ENCODE assay signal across 22 mouse cellular contexts in genomic region chr7:96274486-96274885, GRCm38 (mm10).
DNase-seq lines count a peak whose midpoint lies in the region; ATAC-seq and TF ChIP-seq lines count a peak whose summit lies in the region.
"Had no signal": no experiment of that assay in that cellular context is flagged by ENCODE, and none has a peak within 500 bp of the region (broad histone marks: within the 10 kb centered on the region; RNA-seq: fewer than 3 reads in every experiment).

No protein-coding gene starts in this region.

- TF ChIP-seq CTCF in layer of hippocampus, adult 2 months (conservative IDR thresholded peaks at IDR 0.05), result 0 out of 2 replicates have a peak, but pooled peaks have one; percentile 7
- 0 out of 2 replicates have a peak, but pooled peaks have one; percentile 6 for TF ChIP-seq CTCF in stomach, postnatal 0 days (IDR thresholded peaks at IDR 0.05; ENCODE audit: low read depth)

- no peaks in the 10 kb centered on the region for H3K27me3 ChIP-seq in stomach, postnatal 0 days (ENCODE audit: control insufficient read depth, insufficient read depth, low read length)
- H3K27me3 ChIP-seq in kidney, embryonic 16.5 days (ENCODE audit: insufficient read depth, low read length), result no peaks in the 10 kb centered on the region
- H3K27me3 ChIP-seq: embryonic facial prominence, embryonic 12.5 days; forebrain, embryonic 13.5 days; forebrain, embryonic 15.5 days; Patski had no signal

- H3K9me3 ChIP-seq in stomach, postnatal 0 days (ENCODE audit: control insufficient read depth, low read length), result no peaks in the 10 kb centered on the region
- H3K9me3 ChIP-seq in kidney, embryonic 16.5 days (ENCODE audit: low read length), result peaks cover 6% of the 10 kb centered on the region; the same call in 1 of the 2 replicates
- H3K9me3 ChIP-seq: embryonic facial prominence, embryonic 12.5 days; forebrain, embryonic 15.5 days had no signal

- no peaks in the 10 kb centered on the region for H3K36me3 ChIP-seq in stomach, postnatal 0 days (ENCODE audit: control insufficient read depth, insufficient read depth, low read length)
- no peaks in the 10 kb centered on the region for H3K36me3 ChIP-seq in kidney, embryonic 16.5 days (ENCODE audit: insufficient read depth, low read length)
- H3K36me3 ChIP-seq: embryonic facial prominence, embryonic 12.5 days; forebrain, embryonic 15.5 days; G1E had no signal

- no peak for TF ChIP-seq EP300 in stomach, postnatal 0 days (optimal IDR thresholded peaks at IDR 0.05)

- H3K4me2 ChIP-seq in stomach, postnatal 0 days (replicated peaks; ENCODE audit: low read depth), result no peak overlapping the region
- no peak overlapping the region for H3K4me2 ChIP-seq in kidney, embryonic 16.5 days (replicated peaks; ENCODE audit: low read depth, low read length)
- H3K4me2 ChIP-seq: embryonic facial prominence, embryonic 12.5 days; forebrain, embryonic 13.5 days; forebrain, embryonic 15.5 days had no signal

- ATAC-seq in stomach, postnatal 0 days (ENCODE audit: low FRiP score, low TSS enrichment), result no peak
- no peak for ATAC-seq in kidney, embryonic 16.5 days (ENCODE audit: low FRiP score, low TSS enrichment)
- ATAC-seq: activated CD4-positive, CD25-positive, alpha-beta regulatory T cell, adult 4 months; forebrain, embryonic 13.5 days; forebrain, embryonic 15.5 days; forebrain, postnatal 0 days; Patski had no signal

- no peaks in the 10 kb centered on the region for H3K4me1 ChIP-seq in stomach, postnatal 0 days (replicated peaks; ENCODE audit: control insufficient read depth, insufficient read depth)
- 0 out of 2 replicates have a peak, but pooled peaks cover 3% of the 10 kb centered on the region for H3K4me1 ChIP-seq in kidney, embryonic 16.5 days (ENCODE audit: insufficient read depth, low read length)

- DNase-seq in layer of hippocampus, adult 2 months (ENCODE audit: low spot score in 2 of 2), result no peak
- no peak for DNase-seq in layer of hippocampus, postnatal 10 days (ENCODE audit: low spot score in 2 of 2)
- peak; percentile 58 for DNase-seq in R1 (ENCODE audit: low read depth, low spot score)
- no peak for DNase-seq in stomach, postnatal 0 days (ENCODE audit: low spot score)
- no peak for DNase-seq in frontal cortex, postnatal 14 days (ENCODE audit: low spot score in 2 of 2)
- DNase-seq: adrenal gland, adult 8-10 months; adrenal gland, postnatal 14 days; adrenal gland, postnatal 36 days; cerebellum, adult 11-12 months; cerebellum, adult 2 months; cerebellum, adult 9-10 months; cerebellum, postnatal 10 days; cerebellum, postnatal 25 days; forebrain, postnatal 0 days had no signal

- no peak overlapping the region for H3K9ac ChIP-seq in stomach, postnatal 0 days (ENCODE audit: low read length)
- H3K9ac ChIP-seq in kidney, embryonic 16.5 days (replicated peaks; ENCODE audit: low read length), result no peak overlapping the region
- H3K9ac ChIP-seq: embryonic facial prominence, embryonic 12.5 days; forebrain, embryonic 13.5 days; forebrain, embryonic 15.5 days; forebrain, postnatal 0 days had no signal

- H3K4me3 ChIP-seq in layer of hippocampus, adult 2 months, result no peak overlapping the region
- H3K4me3 ChIP-seq in stomach, postnatal 0 days (ENCODE audit: low read depth, low read length), result no peak overlapping the region
- H3K4me3 ChIP-seq in kidney, embryonic 16.5 days (ENCODE audit: low read length), result no peak overlapping the region
- H3K4me3 ChIP-seq: embryonic facial prominence, embryonic 10.5 days; embryonic facial prominence, embryonic 12.5 days; forebrain, embryonic 13.5 days; forebrain, embryonic 15.5 days had no signal

- WGBS in stomach, postnatal 0 days, result 88% methylated on average over 2 of the region's 2 CpGs
- 94% methylated on average over 2 of the region's 2 CpGs for WGBS in kidney, embryonic 16.5 days

- H3K27ac ChIP-seq in layer of hippocampus, adult 2 months, result no peak overlapping the region
- H3K27ac ChIP-seq in stomach, postnatal 0 days (replicated peaks), result no peak overlapping the region
- no peak overlapping the region for H3K27ac ChIP-seq in kidney, embryonic 16.5 days (ENCODE audit: low read length)
- H3K27ac ChIP-seq: embryonic facial prominence, embryonic 10.5 days; embryonic facial prominence, embryonic 12.5 days; forebrain, embryonic 13.5 days; forebrain, embryonic 15.5 days had no signal
